Mouse (Mus musculus): ENCODE measurements around the gene Brf1. TPM values are rescaled to one million over a fixed set of nuclear protein-coding genes. Genes with fewer than 3 reads are reported as not detected.

Gene Brf1
- polyA plus RNA-seq, 1 experiment from 2014 or later, result 67.3 TPM

DNA sequence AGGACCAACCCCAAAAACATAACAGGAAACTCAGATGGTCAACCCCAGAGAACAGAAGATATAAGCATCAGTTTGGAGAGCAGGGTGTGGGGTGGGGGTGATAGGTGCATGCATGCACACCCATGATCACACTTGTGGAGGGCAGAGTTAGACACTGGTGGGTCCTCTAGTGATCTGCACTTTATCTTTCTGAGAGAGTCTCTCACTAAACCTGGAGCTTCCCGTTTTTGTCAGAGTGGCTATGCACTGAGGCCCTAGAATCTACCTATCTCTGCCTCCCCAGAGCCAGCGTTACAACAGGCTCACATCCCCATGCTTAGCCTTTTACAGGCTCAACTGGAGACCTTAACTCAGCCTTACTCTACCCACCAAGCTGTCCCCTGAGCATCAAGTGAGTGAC, 9.1 kb downstream of the Brf1 start:
- WGBS, result 92% methylated on average over 2 of the region's 2 CpGs
- Histone ChIP-seq H3K36me3 (peaks cover 22% of the 10 kb centered on the region), H3K4me3 (no peak overlapping the region), H3K27ac (replicated peaks) (no peak overlapping the region), H3K9me3 (no peaks in the 10 kb centered on the region), H3K4me1 (no peaks in the 10 kb centered on the region), H3K4me2 (replicated peaks) (no peak overlapping the region), H3K9ac (replicated peaks) (no peak overlapping the region), H3K27me3 (no peaks in the 10 kb centered on the region)
- no peak for ATAC-seq (replicated peaks)

DNA sequence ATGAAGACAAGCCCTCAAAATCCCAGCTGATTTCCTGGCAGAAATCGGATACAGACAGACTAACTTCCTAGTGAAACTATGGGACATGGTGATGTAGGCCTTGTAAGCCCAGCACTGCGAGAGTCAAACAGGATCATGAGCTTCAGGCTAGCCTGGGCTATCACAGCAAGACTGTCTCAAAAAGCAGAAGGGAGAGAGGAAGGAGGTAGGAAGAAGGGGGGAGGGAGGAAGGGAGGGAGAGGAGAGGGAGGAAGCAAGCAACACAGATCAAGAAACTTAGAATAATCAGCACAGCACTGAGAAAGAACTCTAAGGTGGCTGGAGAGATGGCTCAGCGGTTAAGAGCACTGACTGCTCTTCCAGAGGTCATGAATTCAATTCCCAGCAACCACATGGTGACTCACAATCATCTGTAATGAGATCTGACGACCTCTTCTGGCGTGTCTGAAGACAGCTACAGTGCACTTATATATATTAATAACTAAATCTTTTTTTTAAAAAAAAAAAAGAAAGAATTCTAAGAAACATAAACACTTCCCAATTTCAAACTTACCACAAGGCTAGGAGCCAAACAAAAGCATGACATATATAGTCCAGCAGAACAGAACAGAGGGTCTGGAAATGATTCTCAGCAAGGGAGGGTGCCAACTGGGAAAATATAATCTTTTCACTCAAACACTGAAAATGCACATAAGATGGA, 9.6 kb downstream of the Brf1 start:
- no peak for ATAC-seq (replicated peaks)
- no peaks in the 10 kb centered on the region for H3K4me1 ChIP-seq
- no peaks in the 10 kb centered on the region for H3K27me3 ChIP-seq
- H3K36me3 ChIP-seq, result peaks cover 27% of the 10 kb centered on the region
- 91% methylated on average over 5 of the region's 5 CpGs for WGBS
- H3K9me3 ChIP-seq, result no peaks in the 10 kb centered on the region
- no peak overlapping the region for H3K27ac ChIP-seq (replicated peaks)
- no peak overlapping the region for H3K9ac ChIP-seq (replicated peaks)
- no peak overlapping the region for H3K4me3 ChIP-seq
- no peak overlapping the region for H3K4me2 ChIP-seq (replicated peaks)

DNA sequence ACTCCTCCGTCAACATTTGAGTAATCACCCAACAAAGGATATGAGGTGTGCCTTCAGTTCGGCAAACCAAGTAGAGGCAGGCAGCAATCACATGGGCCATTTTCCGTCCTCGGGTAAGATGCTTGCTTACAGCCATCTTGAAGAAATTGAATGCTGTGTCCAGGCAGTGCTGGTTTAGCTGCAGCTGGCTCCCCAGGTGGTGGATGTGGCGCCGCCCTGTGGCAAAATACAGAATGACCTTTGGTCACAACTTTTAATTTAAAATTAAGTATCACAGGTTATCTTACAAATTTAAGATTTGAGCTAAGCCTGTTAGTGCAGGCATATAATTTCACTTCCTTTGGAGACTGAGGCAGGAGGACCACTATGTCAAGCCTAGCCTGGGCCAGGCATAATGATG, 12.6 kb downstream of the Brf1 start:
- H3K27me3 ChIP-seq, result no peaks in the 10 kb centered on the region
- H3K9ac ChIP-seq (replicated peaks), result no peak overlapping the region
- no peak overlapping the region for H3K4me3 ChIP-seq
- ATAC-seq (replicated peaks), result no peak
- WGBS, result 68% methylated on average over 6 of the region's 6 CpGs
- peaks cover 43% of the 10 kb centered on the region for H3K36me3 ChIP-seq
- no peak overlapping the region for H3K4me2 ChIP-seq (replicated peaks)
- no peak overlapping the region for H3K27ac ChIP-seq (replicated peaks)
- no peaks in the 10 kb centered on the region for H3K9me3 ChIP-seq
- no peaks in the 10 kb centered on the region for H3K4me1 ChIP-seq

GRCm38 (mm10) chr12:112985346-112985745, 15.2 kb downstream of the Brf1 start:
- no peak overlapping the region for H3K27ac ChIP-seq (replicated peaks)
- 93% methylated on average over 6 of the region's 6 CpGs for WGBS
- no peaks in the 10 kb centered on the region for H3K27me3 ChIP-seq
- no peaks in the 10 kb centered on the region for H3K9me3 ChIP-seq
- no peak overlapping the region for H3K4me2 ChIP-seq (replicated peaks)
- H3K9ac ChIP-seq (replicated peaks), result no peak overlapping the region
- H3K4me1 ChIP-seq, result no peaks in the 10 kb centered on the region
- no peak overlapping the region for H3K4me3 ChIP-seq
- no peak for ATAC-seq (replicated peaks)
- peaks cover 54% of the 10 kb centered on the region for H3K36me3 ChIP-seq

- Histone ChIP-seq H3K4me3 (no peak overlapping the region), H3K4me2 (replicated peaks) (no peak overlapping the region), H3K9me3 (no peaks in the 10 kb centered on the region), H3K36me3 (peaks cover 76% of the 10 kb centered on the region), H3K27ac (replicated peaks) (0 out of 2 replicates have a peak overlapping the region, but pooled peaks have one; percentile 0), H3K9ac (replicated peaks) (no peak overlapping the region), H3K4me1 (peaks cover 14% of the 10 kb centered on the region), H3K27me3 (no peaks in the 10 kb centered on the region)
- no peak for ATAC-seq (replicated peaks)
- WGBS, result 35% methylated on average over 2 of the region's 2 CpGs
Observed at GRCm38 (mm10) chr12:112982031-112982430, 18.5 kb downstream of the Brf1 start.

- Histone ChIP-seq H3K27me3 (no peaks in the 10 kb centered on the region), H3K4me1 (peaks cover 24% of the 10 kb centered on the region), H3K4me3 (peak overlapping the region; percentile 62), H3K9me3 (no peaks in the 10 kb centered on the region), H3K36me3 (peaks cover 62% of the 10 kb centered on the region), H3K4me2 (replicated peaks) (peak overlapping the region; percentile 76), H3K9ac (replicated peaks) (peak overlapping the region; percentile 76), H3K27ac (replicated peaks) (peak overlapping the region; percentile 94)
- ATAC-seq (replicated peaks), result no peak
- 41% methylated on average over 12 of the region's 12 CpGs for WGBS
Observed at GRCm38 (mm10) chr12:112977156-112977555, 23.3 kb downstream of the Brf1 start.

DNA sequence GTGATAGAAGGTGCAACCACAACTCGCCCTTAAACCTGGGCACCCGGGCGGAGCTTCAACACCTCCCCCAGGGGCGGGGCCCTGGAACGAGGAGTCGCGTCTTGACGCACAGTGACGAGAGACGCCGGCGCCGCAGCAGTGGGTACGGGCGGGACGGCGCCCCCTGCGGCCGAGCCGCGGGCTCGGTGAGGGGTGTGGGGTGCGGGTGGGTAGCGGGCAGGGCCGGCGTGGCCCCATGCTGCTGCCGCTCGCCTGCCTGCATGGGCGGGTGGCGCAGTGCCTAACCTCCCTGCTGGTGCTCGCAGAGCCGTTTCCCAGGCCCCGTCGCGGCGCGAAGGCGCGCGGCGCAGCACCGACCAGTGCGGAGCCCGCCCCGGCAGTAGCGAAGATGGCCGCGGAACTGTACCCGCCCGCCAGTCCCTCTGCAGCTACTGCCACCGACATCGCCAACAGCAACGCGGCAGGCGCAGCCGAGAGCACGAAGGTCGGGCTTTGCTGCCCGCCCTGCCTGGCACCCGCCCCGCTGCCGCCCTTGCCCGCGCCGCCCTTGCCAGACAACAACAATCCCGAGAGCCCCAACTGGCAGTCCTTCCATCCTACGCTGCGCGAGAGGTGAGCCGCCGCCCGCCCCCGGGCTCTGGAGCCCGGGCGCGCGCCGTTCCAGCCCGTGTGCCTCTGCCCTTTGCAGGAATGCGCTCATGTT, 24.0 kb downstream of the Brf1 start, which contains the start of gene Btbd6:
Gene Btbd6 (plus strand): TSS at position 112 of the 703 bp plus-strand sequence.
- peak; percentile 97 for ATAC-seq (replicated peaks)
- peak within 1 kb of the TSS; percentile 76 for H3K9ac ChIP-seq (replicated peaks)

GRCm38 (mm10) chr12:112974736-112975135, 25.8 kb downstream of the Brf1 start:
- WGBS, result 89% methylated on average over 9 of the region's 9 CpGs
- no peak for ATAC-seq (replicated peaks)
- H3K9ac ChIP-seq (replicated peaks), result no peak overlapping the region

More for the DNA sequence above, 24.0 kb downstream of the Brf1 start, which contains the start of gene Btbd6:
- peaks cover 66% of the 10 kb centered on the region for H3K36me3 ChIP-seq
- peaks cover 24% of the 10 kb centered on the region for H3K4me1 ChIP-seq
- H3K4me2 ChIP-seq (replicated peaks), result peak within 1 kb of the TSS; percentile 76
- whole genome bisulfite sequencing, result under 1% methylated on average over 79 of the region's 80 CpGs
- no peaks in the 10 kb centered on the region for H3K27me3 ChIP-seq
- H3K9me3 ChIP-seq, result no peaks in the 10 kb centered on the region
- peak within 1 kb of the TSS; percentile 62 for H3K4me3 ChIP-seq
- H3K27ac ChIP-seq (replicated peaks), result peak within 1 kb of the TSS; percentile 94

DNA sequence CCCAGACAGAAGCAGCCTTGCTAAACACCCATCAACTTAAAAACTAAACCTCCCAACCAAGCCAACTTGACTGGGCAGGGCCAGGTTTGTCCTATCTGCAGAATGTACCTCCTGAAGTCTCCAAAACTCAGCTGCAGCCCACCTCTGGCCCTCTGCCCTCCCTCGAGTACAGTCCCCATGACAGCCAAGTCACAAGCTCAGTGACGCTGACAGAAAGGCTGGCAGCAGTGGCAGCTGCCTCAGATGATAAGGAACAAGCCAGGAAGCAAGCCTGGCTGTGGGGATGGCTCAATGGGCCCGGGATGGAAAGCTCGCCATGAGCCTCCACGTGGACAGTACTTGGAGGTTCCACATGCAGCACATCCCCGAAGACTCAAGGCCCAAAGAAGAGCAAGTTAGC, 30.9 kb downstream of the Brf1 start:
- Histone ChIP-seq H3K4me2 (replicated peaks) (no peak overlapping the region), H3K9ac (replicated peaks) (no peak overlapping the region), H3K9me3 (no peaks in the 10 kb centered on the region), H3K4me1 (no peaks in the 10 kb centered on the region), H3K27ac (replicated peaks) (no peak overlapping the region), H3K36me3 (peaks cover 87% of the 10 kb centered on the region), H3K4me3 (no peak overlapping the region), H3K27me3 (no peaks in the 10 kb centered on the region)
- WGBS, result 90% methylated on average over 6 of the region's 6 CpGs
- ATAC-seq (replicated peaks), result no peak

More at GRCm38 (mm10) chr12:112974736-112975135, 25.8 kb downstream of the Brf1 start:
- no peak overlapping the region for H3K27ac ChIP-seq (replicated peaks)
- no peak overlapping the region for H3K4me3 ChIP-seq
- H3K4me1 ChIP-seq, result peaks cover 24% of the 10 kb centered on the region
- H3K27me3 ChIP-seq, result no peaks in the 10 kb centered on the region
- H3K9me3 ChIP-seq, result no peaks in the 10 kb centered on the region
- H3K4me2 ChIP-seq (replicated peaks), result no peak overlapping the region
- peaks cover 61% of the 10 kb centered on the region for H3K36me3 ChIP-seq

GRCm38 (mm10) chr12:112968943-112969342, 31.6 kb downstream of the Brf1 start:
- Histone ChIP-seq H3K9me3 (no peaks in the 10 kb centered on the region), H3K4me2 (replicated peaks) (no peak overlapping the region), H3K27me3 (no peaks in the 10 kb centered on the region), H3K27ac (replicated peaks) (no peak overlapping the region), H3K9ac (replicated peaks) (no peak overlapping the region), H3K4me1 (no peaks in the 10 kb centered on the region), H3K36me3 (peaks cover 93% of the 10 kb centered on the region), H3K4me3 (no peak overlapping the region)
- ATAC-seq (replicated peaks), result no peak
- WGBS, result 86% methylated on average over 8 of the region's 8 CpGs

- ATAC-seq (replicated peaks), result no peak
- H3K4me2 ChIP-seq (replicated peaks), result no peak overlapping the region
- H3K4me3 ChIP-seq, result no peak overlapping the region
- no peaks in the 10 kb centered on the region for H3K9me3 ChIP-seq
- peaks cover 97% of the 10 kb centered on the region for H3K36me3 ChIP-seq
- no peak overlapping the region for H3K9ac ChIP-seq (replicated peaks)
- H3K4me1 ChIP-seq, result no peaks in the 10 kb centered on the region
- H3K27me3 ChIP-seq, result no peaks in the 10 kb centered on the region
- no peak overlapping the region for H3K27ac ChIP-seq (replicated peaks)
- 83% methylated on average over 13 of the region's 13 CpGs for WGBS
Observed at GRCm38 (mm10) chr12:112965783-112966182, 34.7 kb downstream of the Brf1 start.

DNA sequence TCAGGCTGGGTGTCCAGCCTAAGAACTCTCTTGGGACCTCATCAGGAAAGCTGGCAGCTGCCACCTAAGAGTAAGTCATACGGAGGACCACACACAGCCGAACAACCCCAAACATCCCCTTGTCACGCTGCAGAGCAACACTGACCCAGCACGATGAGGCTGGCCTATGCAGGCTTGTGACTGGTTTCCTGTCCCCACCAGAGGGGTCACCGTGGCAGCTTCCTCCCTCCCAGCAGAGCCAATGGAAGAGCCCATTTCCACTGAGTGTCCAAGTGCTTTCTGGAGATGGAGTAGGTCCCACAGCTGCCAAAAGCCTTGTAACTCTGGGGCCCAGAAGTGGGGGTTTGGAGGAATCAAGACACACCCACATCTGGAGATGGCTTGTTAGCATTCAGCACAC, 38.6 kb downstream of the Brf1 start:
- Histone ChIP-seq H3K27ac (replicated peaks) (no peak overlapping the region), H3K27me3 (no peaks in the 10 kb centered on the region), H3K9me3 (no peaks in the 10 kb centered on the region), H3K4me3 (no peak overlapping the region), H3K4me2 (replicated peaks) (no peak overlapping the region), H3K36me3 (peaks cover 75% of the 10 kb centered on the region), H3K4me1 (no peaks in the 10 kb centered on the region), H3K9ac (replicated peaks) (no peak overlapping the region)
- WGBS, result 89% methylated on average over 5 of the region's 5 CpGs
- no peak for ATAC-seq (replicated peaks)

Measured in forebrain, embryonic 15.5 days (tissue).